Mouse (Mus musculus) lung, embryonic 14.5 days (tissue): ENCODE measurements around the gene Hmbs. TPM values are rescaled to one million over a fixed set of nuclear protein-coding genes. Genes with fewer than 3 reads are reported as not detected.

Source experiments
- ATAC-seq: fragments of 200-750 bp; cut with Nextera tagmentation; 2 replicates; pipeline ENCODE4 v1.8.0; 2017; ENCODE audit warnings: mild to moderate bottlenecking, moderate TSS enrichment, moderate library complexity; ENCODE audit not compliant: insufficient read depth
- DNase-seq: peaks from one replicate; pipeline ENCODE4 v3.0.0-alpha.2; 2015
- H3K27ac ChIP-seq: fragments of 300-500 bp; sonication (generic); 2 replicates; pipeline ENCODE4 v1.5.1; 2014; ENCODE audit warnings: low read depth, mild to moderate bottlenecking, moderate library complexity
- H3K27me3 ChIP-seq: fragments of 300-500 bp; sonication (generic); 2 replicates; pipeline ENCODE4 v1.6.1; 2014; ENCODE audit warnings: low read length, control low read depth; ENCODE audit not compliant: insufficient read depth
- H3K36me3 ChIP-seq: fragments of 300-500 bp; sonication (generic); 2 replicates; pipeline ENCODE4 v1.6.1; 2014; ENCODE audit warnings: control low read depth; ENCODE audit not compliant: insufficient read depth
- H3K4me1 ChIP-seq: fragments of 300-500 bp; sonication (generic); 2 replicates; pipeline ENCODE4 v1.6.1; 2014; ENCODE audit warnings: antibody characterized with exemption, control low read depth; ENCODE audit not compliant: insufficient read depth
- H3K4me2 ChIP-seq: fragments of 300-500 bp; sonication (generic); 2 replicates; pipeline ENCODE4 v1.6.1; 2014; ENCODE audit warnings: mild to moderate bottlenecking
- H3K4me3 ChIP-seq: fragments of 300-500 bp; sonication (generic); 2 replicates; pipeline ENCODE4 v1.5.1; 2014; ENCODE audit warnings: low read depth, low read length
- H3K9ac ChIP-seq: fragments of 300-500 bp; sonication (generic); 2 replicates; pipeline ENCODE4 v1.6.1; 2014
- H3K9me3 ChIP-seq: fragments of 300-500 bp; sonication (generic); 2 replicates; pipeline ENCODE4 v1.6.1; 2016; ENCODE audit warnings: low read depth, low read length, control low read depth
- CTCF ChIP-seq: IDR thresholded peaks from 2 replicates; pipeline ENCODE4 v1.5.1; 2016; ENCODE audit warnings: antibody characterized with exemption, low read depth
- WGBS: fragments of 180-500 bp; shearing (Covaris S2); extraction: QIAGEN DNeasy Blood & Tissue Kit; methylation state at CpG from one replicate; pipeline ENCODE4 v1.1.7; 2014; 5-methylcytosine and 5-hydroxymethylcytosine counted together
- polyA plus RNA-seq: library from polyadenylated mRNA; unstranded; fragments of >200 nt; fragmentation: Nextera tagmentation; extraction: Ambion mirVana; gene quantifications from 2 replicates; pipeline ENCODE4 v1.2.1, GENCODE M21; 2014

Hmbs gene
- polyA plus RNA-seq, 1 experiment from 2014 or later, result 131 TPM

DNA sequence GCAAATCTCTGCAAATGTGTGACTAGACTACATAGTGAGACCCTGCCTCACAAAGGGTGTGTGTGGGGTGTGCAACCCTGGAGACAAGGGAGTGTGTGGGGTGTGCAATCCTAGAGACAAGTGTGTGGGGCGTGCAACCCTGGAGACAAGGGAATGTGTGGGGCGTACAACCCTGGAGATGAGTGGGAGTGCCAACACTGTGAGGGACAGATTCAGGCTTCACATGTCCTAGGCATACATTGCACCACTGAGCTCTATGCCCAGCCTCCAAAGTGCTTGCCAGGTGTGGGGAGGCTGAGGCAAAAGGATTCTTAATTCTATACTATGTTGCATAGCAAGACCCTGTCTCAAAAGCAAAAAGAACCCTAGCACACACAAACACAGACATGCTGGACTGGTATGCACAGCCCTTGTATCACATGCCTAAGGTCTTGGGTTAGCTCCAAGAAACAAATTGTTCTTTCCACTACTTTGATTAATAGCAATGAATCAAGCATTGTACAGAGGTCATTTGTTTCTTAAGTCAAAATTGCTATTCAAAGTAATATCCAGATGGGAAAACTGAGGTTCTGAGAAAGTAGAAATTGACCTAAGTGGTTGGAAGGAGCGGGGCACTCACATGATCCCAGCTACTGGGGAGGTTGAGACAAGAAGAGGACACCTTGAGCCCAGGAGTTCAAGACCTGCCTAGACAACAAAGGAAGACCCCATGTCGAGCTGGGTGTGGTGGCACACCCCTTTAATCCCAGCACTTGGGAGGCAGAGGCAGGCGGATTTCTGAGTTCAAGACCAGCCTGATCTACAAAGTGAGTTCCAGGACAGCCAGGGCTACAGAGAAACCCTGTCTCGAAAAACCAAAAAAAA lies 1.8 kb upstream of the Hmbs start:
- Histone ChIP-seq H3K4me2 (no peak overlapping the region), H3K4me3 (no peak overlapping the region), H3K27me3 (no peaks in the 10 kb centered on the region), H3K9ac (no peak overlapping the region), H3K36me3 (peaks cover 49% of the 10 kb centered on the region), H3K4me1 (no peaks in the 10 kb centered on the region), H3K9me3 (no peaks in the 10 kb centered on the region), H3K27ac (no peak overlapping the region)
- WGBS, result 86% methylated on average over 6 of the region's 6 CpGs
- TF ChIP-seq CTCF, result no peak
- ATAC-seq (no peak), DNase-seq (no peak)

GRCm38 (mm10) chr9:44343290-44343689 lies 738 bp downstream of the Hmbs start:
- no peak for TF ChIP-seq CTCF
- no peaks in the 10 kb centered on the region for H3K9me3 ChIP-seq
- H3K36me3 ChIP-seq, result peaks cover 43% of the 10 kb centered on the region
- H3K4me2 ChIP-seq, result peak overlapping the region; percentile 82
- DNase-seq (peak; percentile 27), ATAC-seq (peak; percentile 26)
- no peaks in the 10 kb centered on the region for H3K4me1 ChIP-seq
- peak overlapping the region; percentile 74 for H3K9ac ChIP-seq
- peak overlapping the region; percentile 98 for H3K27ac ChIP-seq
- H3K4me3 ChIP-seq, result peak overlapping the region; percentile 76
- H3K27me3 ChIP-seq, result no peaks in the 10 kb centered on the region
- 8% methylated on average over 6 of the region's 6 CpGs for WGBS

- peak overlapping the region; percentile 82 for H3K4me2 ChIP-seq
- 100% methylated on average over 1 of the region's 1 CpGs for WGBS
- peak overlapping the region; percentile 98; the same call in 1 of the 2 replicates for H3K27ac ChIP-seq
- H3K27me3 ChIP-seq, result no peaks in the 10 kb centered on the region
- no peaks in the 10 kb centered on the region for H3K4me1 ChIP-seq
- no peaks in the 10 kb centered on the region for H3K9me3 ChIP-seq
- peaks cover 41% of the 10 kb centered on the region for H3K36me3 ChIP-seq
- no peak for ATAC-seq
- peak overlapping the region; percentile 76; the same call in 1 of the 2 replicates for H3K4me3 ChIP-seq
- H3K9ac ChIP-seq, result peak overlapping the region; percentile 74; the same call in 1 of the 2 replicates
- DNase-seq, result no peak
- TF ChIP-seq CTCF, result no peak
Measured at GRCm38 (mm10) chr9:44342605-44343004, 1.4 kb downstream of the Hmbs start.

DNA sequence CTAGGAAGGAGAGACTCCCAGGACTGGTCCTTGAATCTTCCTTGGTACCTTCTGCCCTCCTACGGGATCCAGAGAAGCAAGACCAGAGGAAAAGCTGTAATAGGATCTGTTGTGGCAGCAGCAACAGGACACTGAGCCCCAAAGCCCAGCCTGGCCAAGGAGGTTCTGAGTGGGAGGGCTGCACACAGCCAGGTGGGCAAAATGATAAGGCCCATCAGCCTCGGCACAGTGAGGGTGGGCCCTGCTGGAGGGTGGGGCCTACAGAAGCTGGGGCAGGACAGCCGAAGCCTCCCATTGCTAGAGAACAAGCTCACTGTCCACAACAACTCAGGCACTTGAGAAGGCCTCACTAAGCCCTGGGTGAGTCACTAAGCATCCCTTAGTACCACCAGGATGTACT lies 1.9 kb downstream of the Hmbs start:
- H3K4me2 ChIP-seq, result peak overlapping the region; percentile 82
- H3K4me3 ChIP-seq, result peak overlapping the region; percentile 76; the same call in 1 of the 2 replicates
- H3K9ac ChIP-seq, result peak overlapping the region; percentile 39
- H3K36me3 ChIP-seq, result peaks cover 39% of the 10 kb centered on the region
- no peaks in the 10 kb centered on the region for H3K9me3 ChIP-seq
- H3K4me1 ChIP-seq, result no peaks in the 10 kb centered on the region
- ATAC-seq (no peak), DNase-seq (no peak)
- TF ChIP-seq CTCF, result no peak
- H3K27me3 ChIP-seq, result no peaks in the 10 kb centered on the region
- peak overlapping the region; percentile 21; the same call in 1 of the 2 replicates for H3K27ac ChIP-seq
- whole genome bisulfite sequencing, result 70% methylated on average over 3 of the region's 3 CpGs

DNA sequence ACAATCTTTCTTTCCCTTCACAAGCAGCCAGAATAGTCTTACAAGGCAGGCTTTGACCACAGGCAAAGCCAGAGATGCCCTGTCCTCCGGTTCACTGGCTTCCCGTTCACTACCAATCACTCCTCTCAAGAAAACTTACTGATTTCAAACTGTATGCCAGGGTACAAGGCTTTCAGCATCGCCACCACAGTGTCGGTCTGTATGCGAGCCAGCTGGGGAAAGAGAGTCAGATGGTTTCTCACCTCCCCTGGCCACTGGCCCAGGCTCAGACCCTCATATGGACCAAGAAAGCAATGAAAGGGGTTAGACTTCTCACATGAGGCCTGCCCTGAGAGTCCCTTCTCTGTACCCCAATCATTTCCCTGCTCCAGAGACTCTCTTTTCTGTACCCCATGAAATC lies 2.5 kb downstream of the Hmbs start:
- H3K4me3 ChIP-seq, result peak overlapping the region; percentile 76
- H3K27ac ChIP-seq, result peak overlapping the region; percentile 7; the same call in 1 of the 2 replicates
- H3K36me3 ChIP-seq, result peaks cover 36% of the 10 kb centered on the region
- H3K4me2 ChIP-seq, result no peak overlapping the region; the same call in 1 of the 2 replicates
- ATAC-seq (no peak), DNase-seq (no peak)
- no peak for TF ChIP-seq CTCF
- peak overlapping the region; percentile 39; the same call in 1 of the 2 replicates for H3K9ac ChIP-seq
- no peaks in the 10 kb centered on the region for H3K4me1 ChIP-seq
- H3K9me3 ChIP-seq, result no peaks in the 10 kb centered on the region
- 79% methylated on average over 5 of the region's 5 CpGs for WGBS
- no peaks in the 10 kb centered on the region for H3K27me3 ChIP-seq

GRCm38 (mm10) chr9:44338574-44338973 lies 5.5 kb downstream of the Hmbs start:
- WGBS, result 75% methylated on average over 5 of the region's 5 CpGs
- DNase-seq, result peak; percentile 35
- Histone ChIP-seq H3K27ac (no peak overlapping the region), H3K36me3 (peaks cover 38% of the 10 kb centered on the region), H3K4me2 (no peak overlapping the region), H3K4me1 (no peaks in the 10 kb centered on the region), H3K9me3 (no peaks in the 10 kb centered on the region), H3K27me3 (no peaks in the 10 kb centered on the region), H3K4me3 (no peak overlapping the region), H3K9ac (no peak overlapping the region)
- no peak for ATAC-seq
- no peak for TF ChIP-seq CTCF

- Histone ChIP-seq H3K36me3 (peaks cover 48% of the 10 kb centered on the region), H3K27ac (peak overlapping the region; percentile 16; the same call in 1 of the 2 replicates), H3K4me3 (peak overlapping the region; percentile 99), H3K4me2 (peak overlapping the region; percentile 59), H3K4me1 (no peaks in the 10 kb centered on the region), H3K9ac (peak overlapping the region; percentile 18), H3K9me3 (no peaks in the 10 kb centered on the region), H3K27me3 (no peaks in the 10 kb centered on the region)
- ATAC-seq (no peak), DNase-seq (no peak)
- WGBS, result 51% methylated on average over 9 of the region's 9 CpGs
- no peak for TF ChIP-seq CTCF
Measured at GRCm38 (mm10) chr9:44337436-44338169, 6.4 kb downstream of the Hmbs start.
